Comparison of ENCODE assay signal across 8 mouse cellular contexts in genomic region chr2:166485788-166486187, GRCm38 (mm10).
A peak's percentile ranks its signal among the peaks of the same experiment; 100 is the strongest.
DNase-seq lines count a peak whose midpoint lies in the region; ATAC-seq lines count a peak whose summit lies in the region.
"Had no signal": no experiment of that assay in that cellular context is flagged by ENCODE, and none has a peak within 500 bp of the region (broad histone marks: within the 10 kb centered on the region; RNA-seq: fewer than 3 reads in every experiment).

No protein-coding gene starts in this region.

- H3K9me3 ChIP-seq in embryonic facial prominence, embryonic 10.5 days: no peaks in the 10 kb centered on the region
- no peaks in the 10 kb centered on the region for H3K9me3 ChIP-seq in intestine, embryonic 15.5 days
- no peaks in the 10 kb centered on the region for H3K9me3 ChIP-seq in limb, embryonic 15.5 days

- H3K27ac ChIP-seq in embryonic facial prominence, embryonic 10.5 days (replicated peaks): peak overlapping the region; percentile 65
- 0 out of 2 replicates have a peak overlapping the region, but pooled peaks have one; percentile 52 for H3K27ac ChIP-seq in intestine, embryonic 15.5 days
- H3K27ac ChIP-seq in limb, embryonic 15.5 days: peak overlapping the region; percentile 47; the same call in 1 of the 2 replicates

- ATAC-seq in intestine, embryonic 15.5 days: no peak
- ATAC-seq in limb, embryonic 15.5 days (ENCODE audit: insufficient number of reproducible peaks, low FRiP score, low TSS enrichment, low read depth): no peak
- ATAC-seq in megakaryocyte-erythroid progenitor cell, adult 5-6 weeks (replicated peaks; ENCODE audit: low FRiP score, low TSS enrichment, poor library complexity, severe bottlenecking): no peak

- DNase-seq in kidney, adult 9 months: peak; percentile 36
- no peak for DNase-seq in kidney, adult 18-20 months
- no peak for DNase-seq in embryonic facial prominence, embryonic 10.5 days (ENCODE audit: low spot score)
- DNase-seq in left cerebral cortex, postnatal 36 days (ENCODE audit: low spot score in 2 of 2): no peak
- DNase-seq: lung, postnatal 36 days had no signal

- intact Hi-C loops in left cerebral cortex, postnatal 36 days (cut with DNase I): no loop called here

- H3K4me1 ChIP-seq in embryonic facial prominence, embryonic 10.5 days: peaks cover 88% of the 10 kb centered on the region
- peaks cover 19% of the 10 kb centered on the region for H3K4me1 ChIP-seq in intestine, embryonic 15.5 days (replicated peaks)
- H3K4me1 ChIP-seq in limb, embryonic 15.5 days: peaks cover 51% of the 10 kb centered on the region

- 83% methylated on average over 4 of the region's 4 CpGs for WGBS in embryonic facial prominence, embryonic 10.5 days
- WGBS in intestine, embryonic 15.5 days: 55% methylated on average over 4 of the region's 4 CpGs
- 69% methylated on average over 4 of the region's 4 CpGs for WGBS in limb, embryonic 15.5 days

- no peak overlapping the region for H3K9ac ChIP-seq in intestine, embryonic 15.5 days
- H3K9ac ChIP-seq in limb, embryonic 15.5 days: no peak overlapping the region

- no peak overlapping the region for H3K4me2 ChIP-seq in intestine, embryonic 15.5 days (replicated peaks)
- no peak overlapping the region for H3K4me2 ChIP-seq in limb, embryonic 15.5 days

- H3K27me3 ChIP-seq in embryonic facial prominence, embryonic 10.5 days (replicated peaks; ENCODE audit: low read depth, poor library complexity, severe bottlenecking): no peaks in the 10 kb centered on the region
- no peaks in the 10 kb centered on the region for H3K27me3 ChIP-seq in intestine, embryonic 15.5 days (replicated peaks)
- no peaks in the 10 kb centered on the region for H3K27me3 ChIP-seq in limb, embryonic 15.5 days

- no peak overlapping the region for H3K4me3 ChIP-seq in embryonic facial prominence, embryonic 10.5 days
- H3K4me3 ChIP-seq in intestine, embryonic 15.5 days (replicated peaks): no peak overlapping the region
- no peak overlapping the region for H3K4me3 ChIP-seq in limb, embryonic 15.5 days

- H3K36me3 ChIP-seq in embryonic facial prominence, embryonic 10.5 days (replicated peaks): no peaks in the 10 kb centered on the region
- no peaks in the 10 kb centered on the region for H3K36me3 ChIP-seq in intestine, embryonic 15.5 days
- H3K36me3 ChIP-seq in limb, embryonic 15.5 days: no peaks in the 10 kb centered on the region
